Mouse (Mus musculus) gastrocnemius, adult 8-10 months (tissue): Measurements from ENCODE around the gene Acot11. TPM values are rescaled to one million over a fixed set of nuclear protein-coding genes. Genes with fewer than 3 reads are reported as not detected.
"Not testable (repeated sequence)": the region's sequence is repeated elsewhere in the genome, so short reads cannot be mapped to it uniquely, and the experiment has no call there.

Experiments
- DNase-seq, 2 experiments: peaks; one replicate each; pipeline ENCODE4 v3.0.0; 2022; ENCODE audit warnings: low spot score in 2 of 2
- total RNA-seq, 4 experiments: library from RNA; stranded (reverse); gene quantifications; 2 replicates each; pipeline ENCODE4 v1.2.4; 2022

The Acot11 gene
- total RNA-seq, 4 experiments from 2014 or later: 9.1 to 12.9 (median 10.1) TPM

DNA sequence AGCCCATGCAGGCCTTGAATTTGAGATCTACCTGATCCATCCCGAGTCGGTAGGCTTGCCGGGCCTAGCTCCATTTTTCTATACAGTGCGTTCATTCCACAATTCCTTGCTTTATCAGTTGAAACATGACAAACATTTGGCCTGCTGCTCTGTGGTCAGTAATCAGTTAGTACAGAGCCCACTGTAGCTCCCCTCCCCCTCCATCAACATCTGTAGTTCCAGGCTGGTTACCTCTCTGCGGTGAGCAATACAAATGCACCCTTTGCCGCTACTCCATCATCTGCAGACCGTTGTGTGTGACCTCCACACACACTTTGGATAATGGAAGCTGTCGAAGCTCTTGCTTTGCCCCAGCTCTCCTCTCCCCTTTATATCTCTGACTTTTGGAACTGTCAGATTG lies 6.4 kb upstream of the Acot11 start:
- no peak for DNase-seq

DNA sequence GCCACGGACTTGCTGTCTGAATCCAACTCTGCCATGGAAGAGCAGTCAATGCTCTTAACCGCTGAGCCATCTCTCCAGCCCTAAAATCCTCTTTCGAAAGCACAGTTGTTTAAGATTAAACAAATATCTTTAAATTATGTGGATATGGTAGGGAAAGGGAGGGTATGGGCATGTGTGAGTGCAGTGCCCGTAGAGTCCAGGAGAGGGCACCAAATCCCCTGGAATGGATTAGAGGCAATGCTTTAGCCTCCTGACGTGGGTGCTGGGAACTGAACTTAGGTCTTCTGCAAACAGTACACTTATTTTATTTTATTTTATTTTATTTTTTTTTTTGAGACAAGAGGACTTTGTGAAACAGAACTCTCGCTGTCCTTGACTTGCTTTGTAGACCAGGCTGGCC lies 5.2 kb upstream of the Acot11 start:
- DNase-seq: no peak

DNA sequence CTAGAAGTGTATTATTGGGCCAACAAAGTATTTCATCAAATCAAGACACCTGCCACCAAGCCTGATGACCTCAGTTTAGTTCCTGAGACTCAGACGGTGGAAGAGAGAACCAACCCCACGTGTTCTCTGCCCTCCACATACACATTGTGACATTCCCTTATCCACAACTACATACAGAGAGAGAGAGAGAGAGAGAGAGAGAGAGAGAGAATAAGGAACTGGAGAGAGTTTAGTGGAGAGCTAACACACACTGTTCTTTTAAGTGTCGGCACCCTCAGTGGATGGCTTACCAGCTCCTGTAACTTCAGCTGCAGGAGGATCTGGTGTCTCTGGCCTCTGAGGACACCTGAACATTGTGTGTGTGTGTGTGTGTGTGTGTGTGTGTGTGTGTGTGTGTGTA lies 2.5 kb upstream of the Acot11 start:
- DNase-seq: no peak

DNA sequence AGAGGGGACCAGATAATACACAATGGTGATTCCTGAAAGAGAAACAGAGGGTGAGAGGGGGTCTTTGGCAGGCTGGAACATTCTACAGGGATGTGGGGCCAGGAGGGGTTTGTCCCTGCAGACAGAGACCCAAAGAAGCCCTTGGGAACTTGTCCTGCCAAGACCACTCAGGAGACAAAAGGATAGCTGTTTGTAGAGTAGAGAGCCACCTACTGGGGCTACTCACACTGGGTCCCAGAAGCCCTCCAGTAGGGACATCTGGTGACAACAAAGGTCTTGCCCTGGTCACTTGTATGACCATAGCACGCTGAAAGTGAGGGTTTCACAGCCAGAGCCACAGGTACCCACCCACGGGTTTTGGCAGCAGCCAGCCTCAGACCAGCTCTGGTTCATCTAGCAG lies 1.1 kb upstream of the Acot11 start:
- no peak for DNase-seq

DNA sequence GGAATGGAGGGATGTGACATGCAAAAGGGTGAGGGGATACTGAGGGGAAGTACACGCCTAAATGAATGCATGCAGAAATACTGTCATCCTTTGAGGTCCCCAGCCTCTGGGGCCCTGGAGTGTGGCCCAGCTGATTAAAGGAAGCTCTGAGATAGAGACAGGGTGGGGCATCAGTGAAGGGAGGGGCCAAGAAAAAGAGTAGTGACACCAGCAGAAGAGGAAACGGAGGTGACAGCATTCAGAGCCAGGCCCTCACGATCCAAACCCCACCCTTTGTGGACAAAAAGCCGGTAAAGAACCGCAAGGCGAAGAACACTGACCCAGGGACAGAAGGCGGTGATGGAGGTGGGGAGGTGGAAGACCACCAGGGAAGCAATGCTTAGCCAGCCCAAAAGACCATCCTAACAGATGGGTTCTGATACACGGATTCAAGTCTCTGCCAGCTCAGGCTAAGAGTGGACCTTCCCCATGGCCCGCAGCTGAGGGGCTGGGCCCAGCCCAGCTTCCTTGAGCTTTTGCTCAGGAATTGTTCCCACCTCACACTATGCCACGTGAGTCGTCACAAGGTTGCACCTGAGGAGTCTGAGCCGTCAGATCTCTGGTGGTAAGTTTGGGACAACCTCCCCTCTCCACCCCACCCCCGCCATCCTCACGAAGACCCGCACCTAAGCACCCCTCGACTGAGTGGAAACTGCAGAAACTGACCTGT lies 443 bp downstream of the Acot11 start:
- no peak for DNase-seq

DNA sequence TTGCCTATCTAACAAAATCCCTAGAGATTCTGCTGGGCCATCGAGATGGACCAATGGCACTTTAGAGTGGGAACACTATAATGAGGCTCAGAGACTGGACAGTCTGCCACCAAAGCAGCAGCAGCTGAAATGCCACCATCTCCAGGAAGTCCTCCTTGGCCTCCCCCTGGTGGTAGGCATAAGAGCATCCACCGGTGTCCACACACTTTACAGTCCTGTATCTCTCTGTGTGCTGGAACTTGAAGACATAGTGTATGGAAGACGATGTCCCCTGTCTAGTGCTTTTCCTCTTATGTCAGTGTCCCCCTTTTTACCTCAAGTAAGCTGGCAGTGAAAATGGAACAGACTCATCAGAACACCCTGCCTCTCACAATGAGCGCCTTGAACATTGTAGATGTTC lies 1.0 kb downstream of the Acot11 start:
- DNase-seq: no peak

DNA sequence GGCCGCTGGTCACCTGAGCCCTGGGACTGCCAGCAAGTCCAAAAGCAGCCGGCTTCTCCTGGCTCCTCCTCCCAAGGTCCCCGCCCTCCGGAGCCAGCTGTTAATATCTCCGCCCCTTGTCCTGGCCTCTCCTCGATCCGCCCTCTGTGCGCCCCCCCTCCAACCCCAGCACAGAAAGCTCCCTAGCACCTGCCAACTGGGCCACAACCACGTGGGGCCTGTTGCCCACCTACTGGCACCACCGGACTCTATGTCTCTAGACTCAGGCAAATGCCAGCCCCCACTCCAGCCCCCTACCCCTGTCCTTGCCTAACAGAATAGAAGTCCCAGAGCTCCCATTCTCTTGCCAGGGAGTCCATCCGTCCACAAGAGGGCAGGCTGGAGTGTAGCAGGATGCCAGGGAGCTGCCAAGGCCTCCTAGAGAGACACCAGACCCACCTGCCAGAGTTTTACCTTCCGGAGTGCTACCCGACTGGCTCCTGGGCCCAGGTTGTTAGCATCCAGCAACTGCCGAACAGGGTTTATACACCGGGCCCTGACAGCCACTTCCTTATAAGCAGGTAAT lies 4.9 kb downstream of the Acot11 start:
- DNase-seq: peak; percentile 71 to 84

DNA sequence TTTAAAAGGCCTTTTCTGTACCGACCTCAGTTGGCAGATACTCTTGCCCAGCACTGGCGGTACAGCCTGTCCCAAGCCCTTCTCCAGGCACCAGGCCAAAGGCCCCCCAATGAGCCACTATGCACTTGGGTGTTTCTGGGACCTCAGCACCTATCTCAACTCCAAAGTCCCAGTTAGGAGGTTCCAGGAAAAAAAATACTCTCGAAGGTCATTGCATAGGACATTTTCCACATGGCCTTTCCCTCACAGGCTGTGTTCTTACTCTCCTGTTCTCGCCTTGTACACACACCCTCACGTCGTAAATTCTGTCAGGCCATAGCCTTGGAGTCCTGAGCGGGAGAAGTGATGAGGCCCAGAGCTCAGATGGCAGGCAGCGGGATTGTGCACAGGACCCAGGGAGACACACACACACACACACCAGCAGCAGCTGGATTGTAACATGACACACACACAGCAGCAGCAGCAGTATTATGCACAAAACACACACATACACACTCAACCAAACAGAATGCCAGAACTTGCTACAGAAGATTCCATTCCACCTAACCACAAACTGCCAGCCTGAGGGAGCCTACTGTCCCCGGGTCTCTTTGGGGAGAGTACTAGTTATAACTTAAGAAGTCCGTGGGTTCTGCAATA lies 5.8 kb downstream of the Acot11 start:
- peak in 1 of 2 experiments; percentile 15 for DNase-seq

DNA sequence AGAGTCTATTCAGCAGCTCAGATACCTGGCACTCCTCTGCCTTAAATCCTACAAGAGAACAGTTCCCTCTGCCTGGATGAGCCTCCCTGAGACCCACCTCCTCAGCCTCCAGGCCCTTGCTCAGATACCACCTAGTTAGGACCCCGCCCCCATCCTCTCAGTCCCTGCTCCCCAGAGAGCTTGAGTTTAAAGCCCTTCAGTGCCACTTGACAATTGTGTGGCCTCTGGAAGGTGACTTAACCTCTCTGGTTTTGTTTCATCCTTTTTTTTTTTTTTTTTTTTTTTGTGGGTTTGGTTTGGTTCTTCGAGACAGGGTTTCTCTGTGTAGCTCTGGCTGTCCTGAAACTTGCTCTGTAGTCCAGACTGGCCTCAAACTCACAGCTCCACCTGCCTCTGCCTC lies 9.5 kb downstream of the Acot11 start:
- DNase-seq: no peak

DNA sequence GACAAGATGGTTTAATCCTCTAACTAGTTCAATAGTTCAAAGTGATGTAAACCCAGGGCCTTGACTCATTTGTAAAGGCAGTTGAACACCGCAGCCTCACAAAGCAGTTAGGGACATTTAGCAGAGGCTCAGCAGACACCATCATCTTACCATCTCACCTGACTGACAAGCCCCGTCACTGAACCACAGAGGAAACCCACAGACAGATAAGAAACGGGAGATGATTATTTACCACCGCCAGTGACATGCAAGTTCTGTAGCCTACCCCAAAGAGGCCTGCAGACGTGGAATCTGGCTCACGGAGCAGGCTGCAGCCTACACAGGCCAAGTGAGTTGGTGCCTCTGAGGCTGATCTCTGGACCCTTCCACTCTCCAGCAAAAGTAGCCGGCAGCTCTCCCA lies 10.6 kb downstream of the Acot11 start:
- DNase-seq: no peak

DNA sequence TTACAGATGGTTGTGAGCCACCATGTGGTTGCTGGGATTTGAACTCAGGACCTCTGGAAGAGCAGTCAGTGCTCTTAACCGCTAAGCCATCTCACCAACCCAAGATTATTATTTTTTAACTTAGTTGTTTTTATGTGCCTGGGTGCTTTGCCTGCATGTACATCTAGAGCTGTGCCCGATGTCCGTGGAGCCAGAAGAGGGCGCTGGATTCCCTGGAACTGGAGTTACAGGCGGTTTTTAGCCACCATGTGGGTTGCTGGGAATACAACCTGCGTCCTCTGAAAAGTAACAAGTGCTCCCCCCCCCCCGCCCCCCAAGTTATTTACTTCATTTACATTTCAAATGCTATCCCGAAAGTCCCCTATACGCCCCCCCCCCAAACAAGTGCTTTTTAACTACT lies 11.0 kb downstream of the Acot11 start:
- not testable (repeated sequence) for DNase-seq

DNA sequence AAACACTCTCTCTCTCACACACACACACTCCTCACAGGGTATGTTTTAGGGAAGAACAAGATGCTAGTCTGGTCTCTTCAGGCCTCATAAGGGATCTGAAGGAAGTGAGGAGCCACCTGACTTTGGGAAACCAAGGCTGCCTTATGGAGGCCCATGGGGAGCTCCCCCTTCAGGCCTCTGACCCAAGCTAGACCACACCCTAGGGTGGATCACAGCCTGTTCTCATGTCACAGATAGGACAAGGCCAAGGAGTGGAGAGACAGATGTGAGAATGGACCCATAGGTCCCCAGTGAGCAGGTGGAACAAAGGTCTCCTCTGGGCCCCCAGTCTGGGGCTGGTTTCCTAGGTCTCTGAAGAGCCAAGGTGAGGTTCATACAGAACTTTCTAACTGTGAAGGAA lies 12.5 kb downstream of the Acot11 start:
- DNase-seq: no peak

DNA sequence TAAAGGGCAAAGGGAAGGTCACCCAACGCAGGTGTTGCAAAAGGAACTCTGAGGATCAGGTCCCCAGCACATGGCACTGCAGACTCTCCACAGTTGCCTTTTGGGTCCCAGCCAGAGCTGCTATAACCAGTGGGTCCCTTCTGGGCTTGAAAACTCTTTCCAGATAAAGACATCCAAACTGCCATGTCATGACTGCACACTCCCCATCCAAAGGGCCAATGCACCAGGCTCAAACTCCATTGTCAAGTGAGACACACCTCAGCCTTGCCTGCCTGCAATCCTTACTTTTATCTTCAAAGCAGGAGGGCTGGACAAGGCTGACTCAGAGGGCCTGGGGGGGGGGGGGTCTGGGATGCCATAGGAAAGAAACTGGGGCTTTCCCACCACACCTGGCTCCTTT lies 13.9 kb downstream of the Acot11 start:
- DNase-seq: no peak

DNA sequence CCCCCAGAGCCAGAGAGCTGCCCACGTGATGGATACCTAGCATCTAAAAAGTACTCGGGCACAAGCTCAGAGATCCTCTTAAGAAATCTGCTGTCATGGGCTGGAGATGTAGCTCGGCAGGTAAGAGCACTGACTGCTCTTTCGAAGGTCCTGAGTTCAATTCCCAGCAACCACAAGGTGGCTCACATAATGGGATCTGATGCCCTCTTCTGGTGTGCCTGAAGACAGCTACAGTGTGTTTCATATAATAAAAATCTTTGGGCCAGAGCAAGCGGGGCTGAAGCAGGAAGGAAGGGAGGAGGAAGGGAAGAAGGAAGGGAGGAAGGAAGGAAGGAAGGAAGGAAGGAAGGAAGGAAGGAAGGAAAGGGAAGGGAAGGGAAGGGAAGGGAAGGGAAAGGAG lies 14.6 kb downstream of the Acot11 start:
- not testable (repeated sequence) for DNase-seq

DNA sequence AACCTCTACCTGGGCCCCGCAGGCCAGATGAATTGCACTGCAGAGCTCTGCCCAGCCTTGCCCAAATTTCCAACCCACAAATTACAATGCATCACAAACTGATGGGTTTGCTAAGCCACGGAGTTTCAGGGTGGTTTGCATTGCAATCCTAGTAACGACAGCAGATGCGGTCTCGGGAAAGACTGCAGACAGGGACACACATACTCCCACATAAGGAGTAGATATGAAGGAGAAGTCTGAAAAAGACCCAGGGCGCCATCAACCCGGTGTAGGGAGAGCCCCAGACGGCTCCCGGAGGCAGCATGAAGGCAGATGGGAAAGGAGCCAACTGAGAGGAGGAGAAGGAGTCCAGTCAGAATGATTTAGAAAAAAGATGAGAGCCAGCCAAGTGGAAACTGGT lies 15.1 kb downstream of the Acot11 start:
- DNase-seq: no peak

DNA sequence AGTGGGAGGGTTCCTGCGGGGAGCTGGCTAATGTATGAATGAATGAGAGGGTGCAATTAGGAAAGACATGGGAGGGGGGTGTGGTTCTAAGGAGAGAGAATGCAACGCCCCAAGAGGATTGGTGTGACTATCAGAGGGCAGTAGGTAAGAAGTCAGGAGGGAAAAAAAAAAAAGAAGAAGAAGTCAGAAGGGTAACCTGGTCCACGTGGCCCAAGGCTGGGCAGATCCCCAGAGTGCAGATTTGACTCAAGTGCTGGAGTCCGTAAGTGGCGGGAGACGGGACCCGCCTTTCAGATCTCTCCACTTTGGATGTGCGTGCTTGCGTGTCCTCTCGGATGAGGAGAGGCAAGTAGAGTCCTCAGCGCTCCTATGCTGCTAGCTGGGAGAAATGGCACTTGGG lies 16.2 kb downstream of the Acot11 start:
- no peak for DNase-seq

DNA sequence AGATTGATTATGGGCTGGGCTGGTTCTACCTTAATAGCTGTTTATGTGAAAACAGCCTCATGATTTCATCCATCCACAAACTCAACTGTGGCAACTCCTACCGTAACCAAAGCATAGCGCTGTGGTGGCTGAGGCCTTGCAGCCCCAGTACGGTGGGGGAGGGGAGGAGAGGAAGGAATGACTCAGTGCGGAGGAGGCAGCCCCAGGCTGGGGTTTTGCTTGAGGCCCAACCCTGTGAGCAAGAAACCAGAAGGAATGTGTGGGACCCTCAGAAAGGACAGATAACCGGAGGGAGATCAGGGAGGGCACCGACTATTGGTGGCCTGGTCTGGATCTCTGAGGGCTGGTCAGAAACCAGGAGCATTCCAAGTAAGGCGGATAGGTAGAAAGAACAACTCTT lies 17.0 kb downstream of the Acot11 start:
- DNase-seq: no peak

DNA sequence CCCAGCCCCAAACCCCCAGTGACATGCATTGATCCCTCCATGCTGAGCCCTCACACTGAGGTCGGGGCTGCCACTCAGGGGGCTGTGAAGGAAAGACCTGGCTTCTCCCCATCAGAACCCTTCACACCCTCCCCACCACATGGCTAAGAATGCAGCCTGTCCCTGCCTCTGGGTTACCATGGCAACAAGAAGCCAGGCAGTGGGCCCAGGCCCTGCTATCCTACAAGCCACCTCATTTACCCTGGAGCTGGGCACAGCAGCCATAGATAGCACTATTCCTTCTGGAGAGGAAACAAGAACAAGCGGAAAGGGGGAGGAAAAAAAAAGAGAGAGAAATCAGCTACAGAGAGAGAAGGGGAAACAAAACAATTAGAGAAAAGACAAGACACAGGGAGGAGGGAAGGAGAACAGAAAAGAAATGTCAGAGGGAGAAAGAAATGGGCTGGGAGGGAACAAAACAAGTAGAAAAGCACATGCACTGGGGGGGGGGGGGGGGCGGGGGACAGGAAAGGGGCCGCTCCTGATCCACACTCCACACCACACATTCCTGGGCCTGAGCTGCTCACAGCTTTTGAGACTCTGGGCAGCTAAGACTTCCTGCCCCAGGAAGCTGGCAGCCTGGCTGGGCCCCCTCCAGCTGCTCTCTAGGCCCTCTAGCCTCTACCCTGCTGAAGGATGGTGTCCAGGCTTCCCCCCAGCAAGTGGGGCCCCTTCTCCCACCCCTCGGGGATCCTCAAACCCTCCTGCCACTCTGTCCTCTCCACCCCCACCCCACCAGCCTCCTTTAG lies 18.9 kb downstream of the Acot11 start:
- no peak for DNase-seq

DNA sequence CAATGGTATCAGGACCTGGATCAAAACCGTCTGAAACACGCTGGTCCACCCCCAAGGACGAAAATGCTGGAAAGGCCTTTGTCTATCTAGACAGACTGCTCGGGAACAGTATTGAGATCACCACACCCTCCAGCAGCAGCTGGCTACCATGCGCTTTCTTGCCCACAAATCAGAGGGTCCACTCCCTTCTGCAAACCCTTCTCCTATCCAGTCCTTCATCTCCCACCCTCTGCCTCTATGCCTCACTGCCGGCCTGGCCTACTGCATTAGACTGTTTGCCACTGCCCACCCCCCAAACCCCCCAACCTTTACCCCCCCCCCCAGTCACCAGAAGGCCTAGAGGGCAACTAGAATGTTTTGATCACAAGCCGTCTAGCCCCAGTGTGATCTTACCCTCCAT lies 19.5 kb downstream of the Acot11 start:
- DNase-seq: no peak

DNA sequence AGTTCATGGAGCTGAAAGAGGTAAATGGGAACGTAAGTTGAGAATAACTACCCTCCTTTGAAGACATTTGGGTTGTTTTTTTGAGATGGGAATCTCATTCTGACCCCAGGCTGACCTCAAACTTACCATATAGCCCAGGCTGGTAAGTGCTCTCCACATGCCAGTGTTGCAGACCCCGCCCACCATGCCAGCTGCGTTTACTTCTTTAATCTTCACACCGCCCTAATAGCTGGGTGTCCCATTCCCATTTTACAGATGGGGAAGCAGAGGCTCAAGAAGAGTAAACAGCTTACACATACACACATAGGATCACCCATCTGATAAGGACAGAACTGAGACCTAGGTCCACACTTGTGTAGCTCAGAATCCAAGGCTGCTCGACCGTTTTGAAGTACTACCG lies 20.0 kb downstream of the Acot11 start:
- no peak for DNase-seq

DNA sequence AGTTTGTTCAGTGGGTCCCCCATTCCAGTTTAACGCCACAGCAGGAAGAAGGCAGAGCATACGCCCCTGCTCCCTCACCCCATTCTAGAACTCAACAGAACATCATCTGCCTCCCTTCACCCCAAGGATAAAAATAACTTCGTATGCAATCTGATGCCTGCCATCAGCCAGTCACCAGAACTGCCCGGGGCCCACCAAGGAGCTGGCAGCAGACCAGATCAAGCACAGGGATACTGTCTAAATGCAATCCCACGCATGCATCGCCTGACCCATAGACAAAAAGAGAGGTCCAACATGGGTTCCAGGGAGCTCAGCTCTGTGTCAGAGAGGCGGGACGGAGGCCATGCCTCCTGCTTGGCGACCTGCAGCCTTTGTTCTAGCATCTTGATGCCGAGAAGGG lies 21.7 kb downstream of the Acot11 start:
- no peak for DNase-seq

DNA sequence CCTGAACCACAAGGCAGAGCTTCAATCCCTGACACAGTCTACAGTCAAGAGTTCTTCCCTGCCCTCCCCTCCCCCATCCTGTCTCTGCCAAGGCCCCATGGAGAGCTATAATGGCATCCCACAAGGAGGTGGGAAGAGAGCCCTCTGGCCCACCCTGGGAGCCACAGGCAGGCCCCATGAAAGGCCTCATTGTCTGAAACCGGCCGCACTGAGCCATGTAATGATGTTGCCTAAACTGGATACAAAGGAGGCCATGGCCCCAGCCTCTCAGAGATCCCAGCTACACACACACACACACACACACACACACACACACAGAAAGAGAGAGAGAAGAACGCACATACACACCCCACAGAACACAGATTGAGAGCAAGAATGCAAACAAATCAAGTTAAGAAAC lies 24.8 kb downstream of the Acot11 start:
- DNase-seq: no peak
